Mouse (Mus musculus) brown adipose tissue, adult 24 weeks (tissue): ENCODE data around the gene Arap1. TPM values are rescaled to one million over a fixed set of nuclear protein-coding genes. Genes with fewer than 3 reads are reported as not detected.

Source experiments
- H3K27ac ChIP-seq: fragments of 200-500 bp; replicated peaks from 2 replicates; pipeline ENCODE4 v1.5.1; 2012; ENCODE audit warnings: low read depth, mild to moderate bottlenecking, low read length
- H3K4me1 ChIP-seq: fragments of 200-500 bp; 2 replicates; pipeline ENCODE4 v1.6.1; 2012; ENCODE audit warnings: low read length, mixed read lengths; ENCODE audit not compliant: control insufficient read depth, insufficient read depth, insufficient read length
- H3K4me3 ChIP-seq: fragments of 200-500 bp; 2 replicates; pipeline ENCODE4 v1.5.1; 2012; ENCODE audit warnings: low read depth, mild to moderate bottlenecking, low read length, moderate library complexity; ENCODE audit not compliant: insufficient read depth
- polyA plus RNA-seq: library from polyadenylated mRNA; stranded (reverse); fragments of >200 nt; gene quantifications from 2 replicates; pipeline ENCODE4 v1.2.4, GENCODE M21; 2012; ENCODE audit not compliant: missing spikeins, insufficient read depth, insufficient read length

The Arap1 gene
- 23.3 and 25.6 TPM in 2 replicates for polyA plus RNA-seq

- peak within 1 kb of the TSS; percentile 72 for H3K4me3 ChIP-seq
- no peak within 1 kb of the TSS for H3K27ac ChIP-seq
- H3K4me1 ChIP-seq, result peaks cover 13% of the 10 kb centered on the region; the same call in 1 of the 2 replicates
Measured at GRCm38 (mm10) chr7:101347767-101348270, at the start of gene Arap1. TSS of gene Arap1 (plus strand) at chr7:101348067.

GRCm38 (mm10) chr7:101298375-101298774 lies 49.5 kb upstream of the Arap1 start:
- H3K27ac ChIP-seq, result no peak overlapping the region

GRCm38 (mm10) chr7:101301361-101301880 lies 46.4 kb upstream of the Arap1 start:
- Histone ChIP-seq H3K4me1 (no peaks in the 10 kb centered on the region), H3K4me3 (peak overlapping the region; percentile 77), H3K27ac (peak overlapping the region; percentile 68)

More at GRCm38 (mm10) chr7:101298375-101298774, 49.5 kb upstream of the Arap1 start:
- Histone ChIP-seq H3K4me1 (no peaks in the 10 kb centered on the region), H3K4me3 (no peak overlapping the region)

GRCm38 (mm10) chr7:101301881-101302456 lies 45.9 kb upstream of the Arap1 start, which contains the start of gene Atg16l2:
TSS of gene Atg16l2 (minus strand) at chr7:101302251.
- H3K4me3 ChIP-seq, result peak within 1 kb of the TSS; percentile 77
- H3K27ac ChIP-seq, result peak within 1 kb of the TSS; percentile 79
- no peaks in the 10 kb centered on the region for H3K4me1 ChIP-seq

- Histone ChIP-seq H3K4me3 (0 out of 2 replicates have a peak overlapping the region, but pooled peaks have one; percentile 77), H3K27ac (no peak overlapping the region), H3K4me1 (no peaks in the 10 kb centered on the region)
Measured at GRCm38 (mm10) chr7:101302691-101303090, 45.2 kb upstream of the Arap1 start.

- no peak overlapping the region for H3K4me3 ChIP-seq
- H3K27ac ChIP-seq, result no peak overlapping the region
- no peaks in the 10 kb centered on the region for H3K4me1 ChIP-seq
Measured at GRCm38 (mm10) chr7:101306841-101307240, 41.0 kb upstream of the Arap1 start.

GRCm38 (mm10) chr7:101309985-101310326 lies 37.9 kb upstream of the Arap1 start:
- Histone ChIP-seq H3K4me1 (no peaks in the 10 kb centered on the region), H3K27ac (peak overlapping the region; percentile 95), H3K4me3 (peak overlapping the region; percentile 68)

GRCm38 (mm10) chr7:101310327-101311028 lies 37.4 kb upstream of the Arap1 start:
- Histone ChIP-seq H3K4me3 (peak overlapping the region; percentile 68), H3K27ac (peak overlapping the region; percentile 95), H3K4me1 (no peaks in the 10 kb centered on the region)

- H3K4me1 ChIP-seq, result no peaks in the 10 kb centered on the region
- H3K27ac ChIP-seq, result peak overlapping the region; percentile 63
- H3K4me3 ChIP-seq, result peak overlapping the region; percentile 47
Measured at GRCm38 (mm10) chr7:101311061-101311460, 36.8 kb upstream of the Arap1 start.

GRCm38 (mm10) chr7:101313033-101313432 lies 34.8 kb upstream of the Arap1 start:
- no peaks in the 10 kb centered on the region for H3K4me1 ChIP-seq
- no peak overlapping the region for H3K4me3 ChIP-seq
- no peak overlapping the region for H3K27ac ChIP-seq

GRCm38 (mm10) chr7:101314396-101314795 lies 33.5 kb upstream of the Arap1 start:
- H3K4me1 ChIP-seq, result no peaks in the 10 kb centered on the region
- H3K27ac ChIP-seq, result no peak overlapping the region
- no peak overlapping the region for H3K4me3 ChIP-seq

- H3K4me3 ChIP-seq, result no peak overlapping the region
- no peak overlapping the region for H3K27ac ChIP-seq
- H3K4me1 ChIP-seq, result no peaks in the 10 kb centered on the region
Measured at GRCm38 (mm10) chr7:101315699-101316098, 32.2 kb upstream of the Arap1 start.

GRCm38 (mm10) chr7:101316591-101317001 lies 31.3 kb upstream of the Arap1 start:
- H3K27ac ChIP-seq, result no peak overlapping the region
- no peak overlapping the region for H3K4me3 ChIP-seq
- no peaks in the 10 kb centered on the region for H3K4me1 ChIP-seq

GRCm38 (mm10) chr7:101317014-101317413 lies 30.9 kb upstream of the Arap1 start, which contains the start of gene Stard10:
TSS of gene Stard10 (plus strand) at chr7:101317086.
- no peak within 1 kb of the TSS for H3K4me3 ChIP-seq
- no peak within 1 kb of the TSS for H3K27ac ChIP-seq
- H3K4me1 ChIP-seq, result no peaks in the 10 kb centered on the region

GRCm38 (mm10) chr7:101318848-101319247 lies 29.0 kb upstream of the Arap1 start:
- H3K27ac ChIP-seq, result no peak overlapping the region
- no peaks in the 10 kb centered on the region for H3K4me1 ChIP-seq
- no peak overlapping the region for H3K4me3 ChIP-seq
